Mouse (Mus musculus): ENCODE results near the gene Igf2. TPM values are rescaled to one million over a fixed set of nuclear protein-coding genes. Genes with fewer than 3 reads are reported as not detected.

Igf2 gene
- 4.6 TPM for polyA plus RNA-seq (2014; fragmentation: Illumina TruSeq; extraction: RNeasy Lipid Tissue Mini Kit (QIAGEN cat#74804); ENCODE audit: low read depth, low replicate concordance)

GRCm38 (mm10) chr7:142666659-142667058, at the start of gene Igf2:
Gene Igf2, minus strand, starts transcription at chr7:142666816.

GRCm38 (mm10) chr7:142669751-142670625, 3.4 kb upstream of the Igf2 start, which contains the start of gene Gm49394:
Gene Gm49394, minus strand, starts transcription at chr7:142669942.

Other genes starting within 250 kb of the Igf2 start
- gene Syt8, start 232.0 kb downstream of the Igf2 start, polyA plus RNA-seq (2014; fragmentation: Illumina TruSeq; extraction: RNeasy Lipid Tissue Mini Kit (QIAGEN cat#74804); ENCODE audit: low read depth, low replicate concordance) = not detected
- not detected for gene Tnni2, start 225.0 kb downstream of the Igf2 start, polyA plus RNA-seq (2014; fragmentation: Illumina TruSeq; extraction: RNeasy Lipid Tissue Mini Kit (QIAGEN cat#74804); ENCODE audit: low read depth, low replicate concordance)
- 13.8 TPM for gene Lsp1, start 206.0 kb downstream of the Igf2 start, polyA plus RNA-seq (2014; fragmentation: Illumina TruSeq; extraction: RNeasy Lipid Tissue Mini Kit (QIAGEN cat#74804); ENCODE audit: low read depth, low replicate concordance)
- not detected for gene Tnnt3, start 168.0 kb downstream of the Igf2 start, polyA plus RNA-seq (2014; fragmentation: Illumina TruSeq; extraction: RNeasy Lipid Tissue Mini Kit (QIAGEN cat#74804); ENCODE audit: low read depth, low replicate concordance)
- gene Mrpl23, start 134.1 kb downstream of the Igf2 start, polyA plus RNA-seq (2014; fragmentation: Illumina TruSeq; extraction: RNeasy Lipid Tissue Mini Kit (QIAGEN cat#74804); ENCODE audit: low read depth, low replicate concordance) = 2.1 TPM
- gene Gm49394, start 3.1 kb upstream of the Igf2 start, polyA plus RNA-seq (2014; fragmentation: Illumina TruSeq; extraction: RNeasy Lipid Tissue Mini Kit (QIAGEN cat#74804); ENCODE audit: low read depth, low replicate concordance) = not detected
- not detected for gene Ins2, start 76.6 kb upstream of the Igf2 start, polyA plus RNA-seq (2014; fragmentation: Illumina TruSeq; extraction: RNeasy Lipid Tissue Mini Kit (QIAGEN cat#74804); ENCODE audit: low read depth, low replicate concordance)

Measured in sigmoid colon, adult 10 weeks (tissue).